Mouse (Mus musculus) liver, embryonic 15.5 days (tissue): ENCODE data around the gene Cenps. TPM values are rescaled to one million over a fixed set of nuclear protein-coding genes. Genes with fewer than 3 reads are reported as not detected.

ENCODE experiments used
- ATAC-seq: fragments of 200-750 bp; cut with Nextera tagmentation; 2 replicates; pipeline ENCODE4 v1.8.0; 2017; ENCODE audit warnings: moderate number of reproducible peaks, mild to moderate bottlenecking, moderate library complexity; ENCODE audit not compliant: insufficient read depth
- H3K27ac ChIP-seq: fragments of 300-500 bp; sonication (generic); replicated peaks from 2 replicates; pipeline ENCODE4 v1.5.1; 2015; ENCODE audit warnings: mild to moderate bottlenecking, inconsistent platforms
- H3K27me3 ChIP-seq: fragments of 300-500 bp; sonication (generic); 2 replicates; pipeline ENCODE4 v1.6.1; 2015; ENCODE audit warnings: mild to moderate bottlenecking, inconsistent platforms
- H3K36me3 ChIP-seq: fragments of 300-500 bp; sonication (generic); replicated peaks from 2 replicates; pipeline ENCODE4 v1.6.1; 2015; ENCODE audit warnings: moderate library complexity, mild to moderate bottlenecking, inconsistent platforms
- H3K4me1 ChIP-seq: fragments of 300-500 bp; sonication (generic); replicated peaks from 2 replicates; pipeline ENCODE4 v1.6.1; 2015; ENCODE audit warnings: inconsistent platforms
- H3K4me2 ChIP-seq: fragments of 300-500 bp; sonication (generic); 2 replicates; pipeline ENCODE4 v1.6.1; 2015; ENCODE audit warnings: moderate library complexity, mild to moderate bottlenecking, inconsistent platforms
- H3K4me3 ChIP-seq: fragments of 300-500 bp; sonication (generic); replicated peaks from 2 replicates; pipeline ENCODE4 v1.5.1; 2015; ENCODE audit warnings: mild to moderate bottlenecking, inconsistent platforms
- H3K9ac ChIP-seq: fragments of 300-500 bp; sonication (generic); 2 replicates; pipeline ENCODE4 v1.6.1; 2015; ENCODE audit warnings: moderate library complexity, mild to moderate bottlenecking, inconsistent platforms
- H3K9me3 ChIP-seq: fragments of 300-500 bp; sonication (generic); replicated peaks from 2 replicates; pipeline ENCODE4 v1.6.1; 2016; ENCODE audit warnings: inconsistent platforms
- WGBS: fragments of 180-500 bp; shearing (Covaris S2); methylation state at CpG from one replicate; pipeline ENCODE4 v1.1.7; 2015; ENCODE audit warnings: mixed read lengths; ENCODE audit not compliant: insufficient replicate concordance; 5-methylcytosine and 5-hydroxymethylcytosine counted together
- polyA plus RNA-seq: library from polyadenylated mRNA; unstranded; fragments of >200 nt; fragmentation: Nextera tagmentation; extraction: Ambion mirVana; gene quantifications from 2 replicates; pipeline ENCODE4 v1.2.1, GENCODE M21; 2015

The Cenps gene
- polyA plus RNA-seq, 1 experiment from 2014 or later, result 12.4 TPM

- Histone ChIP-seq H3K27me3 (no peaks in the 10 kb centered on the region), H3K4me1 (peaks cover 36% of the 10 kb centered on the region), H3K4me2 (no peak overlapping the region), H3K9ac (no peak overlapping the region), H3K9me3 (no peaks in the 10 kb centered on the region), H3K4me3 (no peak overlapping the region), H3K36me3 (peaks cover 7% of the 10 kb centered on the region; the same call in 1 of the 2 replicates), H3K27ac (no peak overlapping the region)
- 72% methylated on average over 6 of the region's 6 CpGs for WGBS
- ATAC-seq, result no peak
Observed at GRCm38 (mm10) chr4:149079629-149080028, 57.8 kb downstream of the Cenps start.

GRCm38 (mm10) chr4:149078261-149078660 is 59.2 kb downstream of the Cenps start:
- ATAC-seq, result no peak; the same call in 1 of the 2 replicates
- Histone ChIP-seq H3K4me1 (peaks cover 36% of the 10 kb centered on the region), H3K4me2 (no peak overlapping the region), H3K9ac (no peak overlapping the region), H3K27me3 (no peaks in the 10 kb centered on the region), H3K4me3 (no peak overlapping the region), H3K36me3 (peaks cover 13% of the 10 kb centered on the region; the same call in 1 of the 2 replicates), H3K9me3 (no peaks in the 10 kb centered on the region), H3K27ac (no peak overlapping the region; the same call in 1 of the 2 replicates)
- 50% methylated on average over 4 of the region's 4 CpGs for WGBS

Other genes with a start within 250 kb of the Cenps start
- 27.2 and 29.6 TPM in 2 replicates for gene Pex14, start 37.8 kb downstream of the Cenps start, polyA plus RNA-seq
- 14.4 and 17.7 TPM in 2 replicates for gene Dffa, start 33.5 kb downstream of the Cenps start, polyA plus RNA-seq
- 0.14 TPM in 1 of 2 replicates, not detected in the other for gene Cort, start 10.9 kb downstream of the Cenps start, polyA plus RNA-seq
- 73.5 and 73.9 TPM in 2 replicates for gene Pgd, start 29.1 kb upstream of the Cenps start, polyA plus RNA-seq
- 5.6 and 6.0 TPM in 2 replicates for gene Kif1b, start 170.1 kb upstream of the Cenps start, polyA plus RNA-seq